Mouse (Mus musculus): ENCODE measurements around the gene Kcnq1.

The Kcnq1 gene

GRCm38 (mm10) chr7:143185506-143185905, 79.3 kb downstream of the Kcnq1 start:
- DNase-seq (ENCODE audit: low spot score in 2 of 2), result no peak

GRCm38 (mm10) chr7:143186378-143186777, 80.2 kb downstream of the Kcnq1 start:
- no peak for DNase-seq (ENCODE audit: low spot score in 2 of 2)

GRCm38 (mm10) chr7:143187181-143187580, 81.0 kb downstream of the Kcnq1 start:
- DNase-seq (ENCODE audit: low spot score in 2 of 2), result no peak

GRCm38 (mm10) chr7:143188589-143188988, 82.4 kb downstream of the Kcnq1 start:
- no peak for DNase-seq (ENCODE audit: low spot score in 2 of 2)

GRCm38 (mm10) chr7:143189965-143190722, 84.0 kb downstream of the Kcnq1 start:
- no peak for DNase-seq (ENCODE audit: low spot score in 2 of 2)

- no peak for DNase-seq (ENCODE audit: low spot score in 2 of 2)
Observed at GRCm38 (mm10) chr7:143190911-143191310, 84.7 kb downstream of the Kcnq1 start.

GRCm38 (mm10) chr7:143192392-143192791, 86.2 kb downstream of the Kcnq1 start:
- DNase-seq (ENCODE audit: low spot score in 2 of 2), result no peak

GRCm38 (mm10) chr7:143194064-143194463, 87.9 kb downstream of the Kcnq1 start:
- no peak for DNase-seq (ENCODE audit: low spot score in 2 of 2)

GRCm38 (mm10) chr7:143197951-143198440, 91.8 kb downstream of the Kcnq1 start:
- no peak for DNase-seq (ENCODE audit: low spot score in 2 of 2)

GRCm38 (mm10) chr7:143198443-143198842, 92.3 kb downstream of the Kcnq1 start:
- no peak for DNase-seq (ENCODE audit: low spot score in 2 of 2)

- DNase-seq (ENCODE audit: low spot score in 2 of 2), result no peak
Observed at GRCm38 (mm10) chr7:143201255-143201654, 95.1 kb downstream of the Kcnq1 start.

GRCm38 (mm10) chr7:143203897-143204296, 97.7 kb downstream of the Kcnq1 start:
- no peak for DNase-seq (ENCODE audit: low spot score in 2 of 2)

- no peak for DNase-seq (ENCODE audit: low spot score in 2 of 2)
Observed at GRCm38 (mm10) chr7:143207044-143207443, 100.9 kb downstream of the Kcnq1 start.

GRCm38 (mm10) chr7:143210796-143211195, 104.6 kb downstream of the Kcnq1 start:
- no peak for DNase-seq (ENCODE audit: low spot score in 2 of 2)

- DNase-seq (ENCODE audit: low spot score in 2 of 2), result no peak
Observed at GRCm38 (mm10) chr7:143251206-143251605, 145.0 kb downstream of the Kcnq1 start.

- no peak for DNase-seq (ENCODE audit: low spot score in 2 of 2)
Observed at GRCm38 (mm10) chr7:143253126-143253871, 147.1 kb downstream of the Kcnq1 start.

- no peak for DNase-seq (ENCODE audit: low spot score in 2 of 2)
Observed at GRCm38 (mm10) chr7:143254901-143255300, 148.7 kb downstream of the Kcnq1 start.

GRCm38 (mm10) chr7:143261246-143261645, 155.1 kb downstream of the Kcnq1 start:
- no peak for DNase-seq (ENCODE audit: low spot score in 2 of 2)

GRCm38 (mm10) chr7:143263557-143263956, 157.4 kb downstream of the Kcnq1 start:
- DNase-seq (ENCODE audit: low spot score in 2 of 2), result no peak

GRCm38 (mm10) chr7:143263966-143264365, 157.8 kb downstream of the Kcnq1 start:
- DNase-seq (ENCODE audit: low spot score in 2 of 2), result no peak

GRCm38 (mm10) chr7:143265386-143265785, 159.2 kb downstream of the Kcnq1 start:
- DNase-seq (ENCODE audit: low spot score in 2 of 2), result no peak

- DNase-seq (ENCODE audit: low spot score in 2 of 2), result no peak
Observed at GRCm38 (mm10) chr7:143265829-143266438, 159.8 kb downstream of the Kcnq1 start.

Measured in right cerebral cortex, adult 2 months (tissue).